Mouse (Mus musculus) forebrain, postnatal 0 days (tissue): ENCODE measurements around the gene Tspan18. TPM values are rescaled to one million over a fixed set of nuclear protein-coding genes. Genes with fewer than 3 reads are reported as not detected.

Experiments used
- ATAC-seq: fragments of 200-750 bp; cut with Nextera tagmentation; 2 replicates; pipeline ENCODE4 v1.8.0; 2017; ENCODE audit warnings: mild to moderate bottlenecking, moderate library complexity
- DNase-seq: peaks from one replicate; pipeline ENCODE4 v3.0.0-alpha.2; 2015
- H3K27ac ChIP-seq: fragments of 300-500 bp; sonication (generic); 2 replicates; pipeline ENCODE4 v1.5.1; 2014; ENCODE audit warnings: low read depth, mild to moderate bottlenecking, antibody characterized with exemption, low read length, moderate library complexity, mixed read lengths
- H3K27me3 ChIP-seq: fragments of 300-500 bp; sonication (generic); 2 replicates; pipeline ENCODE4 v1.6.1; 2014; ENCODE audit warnings: mild to moderate bottlenecking, low read length, mixed read lengths; ENCODE audit not compliant: insufficient read depth
- H3K36me3 ChIP-seq: fragments of 300-500 bp; sonication (generic); 2 replicates; pipeline ENCODE4 v1.6.1; 2014; ENCODE audit warnings: mild to moderate bottlenecking, moderate library complexity; ENCODE audit not compliant: insufficient read depth
- H3K4me1 ChIP-seq: fragments of 300-500 bp; sonication (generic); 2 replicates; pipeline ENCODE4 v1.6.1; 2014; ENCODE audit warnings: antibody characterized with exemption; ENCODE audit not compliant: insufficient read depth
- H3K4me2 ChIP-seq: fragments of 300-500 bp; sonication (generic); 2 replicates; pipeline ENCODE4 v1.6.1; 2014; ENCODE audit warnings: low read depth, mild to moderate bottlenecking, moderate library complexity
- H3K4me3 ChIP-seq: fragments of 300-500 bp; sonication (generic); 2 replicates; pipeline ENCODE4 v1.5.1; 2014; ENCODE audit warnings: low read depth, low read length, mixed read lengths
- H3K9ac ChIP-seq: fragments of 300-500 bp; sonication (generic); 2 replicates; pipeline ENCODE4 v1.6.1; 2014; ENCODE audit warnings: mild to moderate bottlenecking
- H3K9me3 ChIP-seq: fragments of 300-500 bp; sonication (generic); 2 replicates; pipeline ENCODE4 v1.6.1; 2016; ENCODE audit warnings: low read length
- CTCF ChIP-seq: sonication (generic); IDR thresholded peaks from 2 replicates; pipeline ENCODE4 v1.5.1; 2016; ENCODE audit warnings: antibody characterized with exemption, control low read depth, low read depth
- WGBS: fragments of 180-500 bp; shearing (Covaris S2); extraction: QIAGEN DNeasy Blood & Tissue Kit; methylation state at CpG from one replicate; pipeline ENCODE4 v1.1.7; 2014; 5-methylcytosine and 5-hydroxymethylcytosine counted together
- polyA plus RNA-seq: library from polyadenylated mRNA; unstranded; fragments of >200 nt; fragmentation: Nextera tagmentation; extraction: Ambion mirVana; gene quantifications from 2 replicates; pipeline ENCODE4 v1.2.1, GENCODE M21; 2015
- total RNA-seq: library from RNA; depleted of rRNA; stranded (reverse); fragments of >200 nt; gene quantifications from 2 replicates; pipeline ENCODE4 v1.2.3, GENCODE M21; 2014

Gene Tspan18
- total and polyA plus RNA-seq, 2 experiments from 2014 or later, result 14.4 to 23.1 TPM

DNA sequence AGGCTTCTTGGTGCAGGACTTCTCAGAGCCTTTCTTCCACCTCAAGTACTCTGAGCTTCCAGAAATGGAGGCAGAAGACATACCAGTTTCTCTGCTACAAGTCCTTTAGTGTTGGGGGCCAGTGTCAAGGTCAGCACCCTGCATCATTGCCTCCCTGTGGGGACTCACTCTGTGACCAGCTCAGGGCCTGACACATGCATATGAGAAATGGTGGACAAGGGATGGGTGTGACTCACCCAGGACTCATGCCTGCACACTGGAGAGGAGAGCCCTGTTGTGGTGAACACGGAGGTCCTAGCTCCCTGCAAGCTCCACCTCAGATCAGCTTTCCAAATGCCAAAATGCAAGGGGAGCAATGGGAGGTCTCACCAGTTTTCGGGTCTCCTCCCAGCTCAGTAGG, 49.7 kb downstream of the Tspan18 start:
- Histone ChIP-seq H3K4me2 (no peak overlapping the region), H3K36me3 (no peaks in the 10 kb centered on the region), H3K9me3 (no peaks in the 10 kb centered on the region), H3K27me3 (no peaks in the 10 kb centered on the region), H3K4me3 (no peak overlapping the region), H3K27ac (no peak overlapping the region; the same call in 1 of the 2 replicates), H3K4me1 (peaks cover 21% of the 10 kb centered on the region), H3K9ac (no peak overlapping the region)
- TF ChIP-seq CTCF, result no peak
- WGBS, result 74% methylated on average over 2 of the region's 2 CpGs
- DNase-seq (no peak), ATAC-seq (no peak)

DNA sequence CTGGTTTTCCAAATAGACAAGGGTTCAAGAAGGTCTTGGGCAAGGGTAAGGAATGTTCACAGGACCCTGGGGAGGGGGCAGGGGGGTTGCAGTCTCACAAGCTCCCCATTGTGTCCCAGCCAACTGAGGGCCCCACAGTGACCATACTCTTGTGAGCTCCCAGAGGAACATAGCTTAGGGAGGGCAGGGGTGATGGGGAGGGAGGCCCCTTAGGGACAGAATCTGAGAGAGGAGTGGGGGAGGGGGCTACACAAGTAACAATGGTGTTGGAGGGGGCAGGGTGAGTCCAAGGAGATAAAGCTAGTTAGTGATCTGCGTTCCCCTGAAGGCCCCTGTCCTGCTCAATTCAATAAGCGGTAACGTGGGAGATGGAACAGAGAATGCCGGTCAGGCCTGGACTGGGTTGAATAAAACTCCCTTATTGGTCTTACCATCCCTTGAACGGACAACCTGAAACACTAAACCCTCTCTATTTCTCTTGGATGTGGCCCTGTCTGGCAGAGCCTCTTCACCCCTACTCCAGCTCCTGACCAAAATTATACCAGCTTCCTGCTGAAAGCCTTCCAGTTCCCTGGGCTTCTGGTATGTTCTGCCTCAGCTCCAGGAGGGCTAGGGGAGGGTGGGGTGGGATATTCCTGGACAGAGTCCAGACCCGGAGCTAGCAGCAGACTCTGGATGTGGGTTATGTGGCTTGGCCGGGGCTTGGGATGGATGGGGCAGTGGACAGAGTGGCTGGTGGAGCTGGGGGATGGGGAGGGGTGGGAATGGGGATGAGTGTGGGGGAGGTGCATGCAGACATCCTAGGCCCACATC, 50.6 kb downstream of the Tspan18 start:
- no peak for TF ChIP-seq CTCF
- H3K4me2 ChIP-seq, result no peak overlapping the region
- peaks cover 21% of the 10 kb centered on the region for H3K4me1 ChIP-seq
- H3K36me3 ChIP-seq, result no peaks in the 10 kb centered on the region
- H3K9ac ChIP-seq, result no peak overlapping the region
- ATAC-seq, result 0 out of 2 replicates have a peak, but pooled peaks have one; percentile 3
- H3K27ac ChIP-seq, result no peak overlapping the region
- no peaks in the 10 kb centered on the region for H3K27me3 ChIP-seq
- no peaks in the 10 kb centered on the region for H3K9me3 ChIP-seq
- no peak for DNase-seq
- H3K4me3 ChIP-seq, result no peak overlapping the region
- 22% methylated on average over 7 of the region's 7 CpGs for WGBS

- Histone ChIP-seq H3K36me3 (no peaks in the 10 kb centered on the region), H3K4me3 (no peak overlapping the region), H3K27ac (no peak overlapping the region), H3K9ac (no peak overlapping the region), H3K27me3 (no peaks in the 10 kb centered on the region), H3K9me3 (no peaks in the 10 kb centered on the region), H3K4me2 (no peak overlapping the region), H3K4me1 (peaks cover 15% of the 10 kb centered on the region)
- ATAC-seq (no peak), DNase-seq (no peak)
- WGBS, result 88% methylated on average over 4 of the region's 4 CpGs
- TF ChIP-seq CTCF, result no peak
Observed at GRCm38 (mm10) chr2:93282636-93283035, 51.7 kb downstream of the Tspan18 start.

GRCm38 (mm10) chr2:93281466-93281865, 52.8 kb downstream of the Tspan18 start:
- Histone ChIP-seq H3K4me1 (peaks cover 5% of the 10 kb centered on the region; the same call in 1 of the 2 replicates), H3K9me3 (no peaks in the 10 kb centered on the region), H3K4me3 (no peak overlapping the region), H3K9ac (no peak overlapping the region), H3K4me2 (no peak overlapping the region), H3K27me3 (no peaks in the 10 kb centered on the region), H3K27ac (no peak overlapping the region), H3K36me3 (no peaks in the 10 kb centered on the region)
- WGBS, result 74% methylated on average over 6 of the region's 6 CpGs
- no peak for TF ChIP-seq CTCF
- DNase-seq (no peak), ATAC-seq (no peak)

- Histone ChIP-seq H3K9ac (no peak overlapping the region), H3K27me3 (no peaks in the 10 kb centered on the region), H3K4me1 (no peaks in the 10 kb centered on the region), H3K36me3 (no peaks in the 10 kb centered on the region), H3K9me3 (no peaks in the 10 kb centered on the region), H3K27ac (no peak overlapping the region), H3K4me2 (no peak overlapping the region), H3K4me3 (no peak overlapping the region)
- no peak for DNase-seq
- no peak for ATAC-seq
- no peak for TF ChIP-seq CTCF
- WGBS, result 25% methylated on average over 2 of the region's 2 CpGs
Observed at GRCm38 (mm10) chr2:93280117-93280620, 54.1 kb downstream of the Tspan18 start.

- Histone ChIP-seq H3K27me3 (no peaks in the 10 kb centered on the region), H3K36me3 (no peaks in the 10 kb centered on the region), H3K4me2 (no peak overlapping the region), H3K4me1 (no peaks in the 10 kb centered on the region), H3K9ac (no peak overlapping the region), H3K9me3 (no peaks in the 10 kb centered on the region), H3K27ac (peak overlapping the region; percentile 59), H3K4me3 (no peak overlapping the region)
- DNase-seq (no peak), ATAC-seq (peak; percentile 70)
- 9% methylated on average over 11 of the region's 11 CpGs for WGBS
- peak; percentile 38 for TF ChIP-seq CTCF
Observed at GRCm38 (mm10) chr2:93278181-93278975, 55.9 kb downstream of the Tspan18 start.
